Mouse (Mus musculus): ENCODE data around the gene Ace3. TPM values are rescaled to one million over a fixed set of nuclear protein-coding genes. Genes with fewer than 3 reads are reported as not detected.

The Ace3 gene
- total RNA-seq (2014; rRNA removed) (not detected in 2 replicates), polyA plus RNA-seq (2012; rRNA removed) (not detected in 2 replicates)

DNA sequence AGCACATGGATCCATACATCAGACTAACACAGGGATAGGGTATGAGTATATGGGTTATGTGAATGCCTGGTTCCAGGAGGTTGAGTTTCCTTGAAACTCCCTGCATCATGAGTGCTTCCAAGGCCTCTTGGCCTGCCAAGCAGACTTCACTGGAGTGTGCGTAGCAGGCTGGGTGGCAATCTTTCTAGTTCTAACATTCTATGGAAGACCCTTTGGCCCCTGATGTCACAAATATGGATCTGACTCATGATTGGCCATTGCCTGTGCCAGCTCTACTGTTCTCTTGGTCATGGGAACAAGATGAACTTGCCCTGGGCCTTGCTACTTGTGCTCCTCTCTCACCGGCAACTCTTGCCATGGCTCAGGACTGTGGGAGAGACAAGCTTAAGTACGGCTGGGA, at the start of gene Ace3:
Gene Ace3, plus strand, starts transcription at position 301 of the 400 bp plus-strand sequence.
- H3K27me3 ChIP-seq (ENCODE audit: control insufficient read depth, insufficient read depth, low read length), result no peaks in the 10 kb centered on the region
- no peak for DNase-seq (ENCODE audit: extremely low read depth, low read depth, low spot score)
- WGBS, result 94% methylated on average over 3 of the region's 3 CpGs
- no peaks in the 10 kb centered on the region for H3K36me3 ChIP-seq (ENCODE audit: control insufficient read depth, insufficient read depth, low read length)
- TF ChIP-seq CTCF (IDR thresholded peaks at IDR 0.05; ENCODE audit: low read depth, low read length) (no peak), POLR2A (IDR thresholded peaks at IDR 0.05; ENCODE audit: extremely low read depth, insufficient read depth, low read length) (no peak)
- H3K9ac ChIP-seq (ENCODE audit: low read depth, low read length), result no peak within 1 kb of the TSS
- peaks cover 4% of the 10 kb centered on the region; the same call in 1 of the 2 replicates for H3K4me1 ChIP-seq (ENCODE audit: control insufficient read depth, insufficient read depth, low read length)
- H3K79me2 ChIP-seq (ENCODE audit: control insufficient read depth, insufficient read depth, low read length), result no peaks in the 10 kb centered on the region
- no peak within 1 kb of the TSS for H3K4me3 ChIP-seq (ENCODE audit: insufficient read depth, low read depth, low read length)
- no peak within 1 kb of the TSS for H3K27ac ChIP-seq (replicated peaks; ENCODE audit: insufficient read depth, low read depth, low read length)

- Histone ChIP-seq H3K36me3 (ENCODE audit: control insufficient read depth, insufficient read depth, low read length) (no peaks in the 10 kb centered on the region), H3K79me2 (ENCODE audit: control insufficient read depth, insufficient read depth, low read length) (no peaks in the 10 kb centered on the region), H3K27me3 (ENCODE audit: control insufficient read depth, insufficient read depth, low read length) (no peaks in the 10 kb centered on the region), H3K27ac (replicated peaks; ENCODE audit: insufficient read depth, low read depth, low read length) (no peak overlapping the region), H3K4me1 (ENCODE audit: control insufficient read depth, insufficient read depth, low read length) (peaks cover 3% of the 10 kb centered on the region; the same call in 1 of the 2 replicates), H3K4me3 (ENCODE audit: insufficient read depth, low read depth, low read length) (no peak overlapping the region), H3K9ac (ENCODE audit: low read depth, low read length) (no peak overlapping the region)
- 76% methylated on average over 16 of the region's 16 CpGs for WGBS
- TF ChIP-seq CTCF (IDR thresholded peaks at IDR 0.05; ENCODE audit: low read depth, low read length), result no peak
- no peak for TF ChIP-seq POLR2A (IDR thresholded peaks at IDR 0.05; ENCODE audit: extremely low read depth, insufficient read depth, low read length)
- DNase-seq (ENCODE audit: extremely low read depth, low read depth, low spot score), result no peak
Measured at GRCm38 (mm10) chr11:105944770-105945672, 49.5 kb upstream of the Ace3 start.

DNA sequence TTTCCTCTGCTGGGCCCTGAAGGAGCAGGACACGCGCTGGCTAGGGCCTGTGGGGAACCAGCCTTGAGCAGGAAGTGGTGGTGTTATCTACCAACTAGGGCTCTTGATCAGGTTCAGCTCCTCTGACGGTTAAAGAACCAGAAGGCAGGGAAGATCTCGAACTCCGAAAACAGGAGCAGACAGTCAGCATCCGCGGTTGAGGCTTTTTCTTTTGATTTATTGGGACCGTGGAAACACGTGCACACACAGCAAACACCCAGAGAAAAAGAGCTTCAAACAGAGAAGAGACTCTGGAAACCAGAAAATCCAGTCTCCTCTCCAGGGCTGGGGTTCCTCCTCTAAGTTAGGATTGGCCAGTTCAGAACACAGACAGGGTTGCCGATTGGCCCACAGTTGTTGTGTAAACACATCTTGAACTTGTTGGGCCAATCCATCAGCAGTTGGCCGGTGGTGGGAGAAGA, 47.8 kb upstream of the Ace3 start:
- TF ChIP-seq CTCF (IDR thresholded peaks at IDR 0.05; ENCODE audit: low read depth, low read length) (no peak), POLR2A (IDR thresholded peaks at IDR 0.05; ENCODE audit: extremely low read depth, insufficient read depth, low read length) (no peak)
- Histone ChIP-seq H3K27me3 (ENCODE audit: control insufficient read depth, insufficient read depth, low read length) (no peaks in the 10 kb centered on the region), H3K27ac (replicated peaks; ENCODE audit: insufficient read depth, low read depth, low read length) (no peak overlapping the region), H3K4me3 (ENCODE audit: insufficient read depth, low read depth, low read length) (no peak overlapping the region), H3K36me3 (ENCODE audit: control insufficient read depth, insufficient read depth, low read length) (no peaks in the 10 kb centered on the region), H3K79me2 (ENCODE audit: control insufficient read depth, insufficient read depth, low read length) (no peaks in the 10 kb centered on the region), H3K4me1 (ENCODE audit: control insufficient read depth, insufficient read depth, low read length) (peaks cover 3% of the 10 kb centered on the region; the same call in 1 of the 2 replicates), H3K9ac (ENCODE audit: low read depth, low read length) (no peak overlapping the region)
- DNase-seq (ENCODE audit: extremely low read depth, low read depth, low spot score), result no peak
- 53% methylated on average over 11 of the region's 11 CpGs for WGBS

- Histone ChIP-seq H3K9ac (ENCODE audit: low read depth, low read length) (no peak overlapping the region), H3K4me1 (ENCODE audit: control insufficient read depth, insufficient read depth, low read length) (peaks cover 3% of the 10 kb centered on the region; the same call in 1 of the 2 replicates), H3K79me2 (ENCODE audit: control insufficient read depth, insufficient read depth, low read length) (no peaks in the 10 kb centered on the region), H3K4me3 (ENCODE audit: insufficient read depth, low read depth, low read length) (no peak overlapping the region), H3K27ac (replicated peaks; ENCODE audit: insufficient read depth, low read depth, low read length) (no peak overlapping the region), H3K27me3 (ENCODE audit: control insufficient read depth, insufficient read depth, low read length) (no peaks in the 10 kb centered on the region), H3K36me3 (ENCODE audit: control insufficient read depth, insufficient read depth, low read length) (no peaks in the 10 kb centered on the region)
- DNase-seq (ENCODE audit: extremely low read depth, low read depth, low spot score), result no peak
- 82% methylated on average over 2 of the region's 2 CpGs for WGBS
- no peak for TF ChIP-seq CTCF (IDR thresholded peaks at IDR 0.05; ENCODE audit: low read depth, low read length)
- no peak for TF ChIP-seq POLR2A (IDR thresholded peaks at IDR 0.05; ENCODE audit: extremely low read depth, insufficient read depth, low read length)
Measured at GRCm38 (mm10) chr11:105948255-105948654, 46.2 kb upstream of the Ace3 start.

- Histone ChIP-seq H3K27me3 (ENCODE audit: control insufficient read depth, insufficient read depth, low read length) (no peaks in the 10 kb centered on the region), H3K4me1 (ENCODE audit: control insufficient read depth, insufficient read depth, low read length) (no peaks in the 10 kb centered on the region), H3K79me2 (ENCODE audit: control insufficient read depth, insufficient read depth, low read length) (no peaks in the 10 kb centered on the region), H3K27ac (replicated peaks; ENCODE audit: insufficient read depth, low read depth, low read length) (no peak overlapping the region), H3K9ac (ENCODE audit: low read depth, low read length) (no peak overlapping the region), H3K4me3 (ENCODE audit: insufficient read depth, low read depth, low read length) (no peak overlapping the region), H3K36me3 (ENCODE audit: control insufficient read depth, insufficient read depth, low read length) (no peaks in the 10 kb centered on the region)
- TF ChIP-seq POLR2A (IDR thresholded peaks at IDR 0.05; ENCODE audit: extremely low read depth, insufficient read depth, low read length) (no peak), CTCF (IDR thresholded peaks at IDR 0.05; ENCODE audit: low read depth, low read length) (no peak)
- DNase-seq (ENCODE audit: extremely low read depth, low read depth, low spot score), result no peak
- 85% methylated on average over 4 of the region's 4 CpGs for WGBS
Measured at GRCm38 (mm10) chr11:105950519-105950918, 44.0 kb upstream of the Ace3 start.

Measured in liver, adult 2 months (tissue).